Mouse (Mus musculus) heart, embryonic 14.5 days (tissue): ENCODE measurements around the gene Cdk4. TPM values are rescaled to one million over a fixed set of nuclear protein-coding genes. Genes with fewer than 3 reads are reported as not detected.

ENCODE experiments used
- ATAC-seq: fragments of 200-750 bp; cut with Nextera tagmentation; 2 replicates; pipeline ENCODE4 v1.8.0; 2017; ENCODE audit warnings: low read depth, moderate TSS enrichment; ENCODE audit not compliant: insufficient number of reproducible peaks, insufficient read depth, low FRiP score
- H3K27ac ChIP-seq, 2 experiments: fragments of 200-500 bp in 1 of 2; fragments of 300-500 bp in 1 of 2; sonication (generic) in 1 of 2; replicated peaks in 1 of 2; 2 replicates each; pipeline ENCODE4 v1.5.1; 2012 to 2014; ENCODE audit warnings: low read depth in 2 of 2, low read length in 2 of 2, control low read depth in 1 of 2, mild to moderate bottlenecking in 1 of 2, mixed read lengths in 1 of 2; ENCODE audit not compliant: control insufficient read depth in 1 of 2, insufficient read depth in 1 of 2
- H3K27me3 ChIP-seq: fragments of 300-500 bp; sonication (generic); 2 replicates; pipeline ENCODE4 v1.6.1; 2014; ENCODE audit warnings: mild to moderate bottlenecking, low read length, control low read depth; ENCODE audit not compliant: control insufficient read depth, insufficient read depth
- H3K36me3 ChIP-seq: fragments of 300-500 bp; sonication (generic); 2 replicates; pipeline ENCODE4 v1.6.1; 2014; ENCODE audit warnings: mild to moderate bottlenecking, control low read depth, low read length, mixed read lengths; ENCODE audit not compliant: control insufficient read depth, insufficient read depth
- H3K4me1 ChIP-seq, 2 experiments: fragments of 200-500 bp in 1 of 2; fragments of 300-500 bp in 1 of 2; sonication (generic) in 1 of 2; 2 replicates each; pipeline ENCODE4 v1.6.1; 2012 to 2014; ENCODE audit warnings: low read length in 2 of 2, control low read depth in 1 of 2, mixed read lengths in 1 of 2; ENCODE audit not compliant: control insufficient read depth in 2 of 2, insufficient read depth in 2 of 2
- H3K4me2 ChIP-seq: fragments of 300-500 bp; sonication (generic); 2 replicates; pipeline ENCODE4 v1.6.1; 2014; ENCODE audit warnings: mild to moderate bottlenecking, low read length
- H3K4me3 ChIP-seq, 2 experiments: fragments of 200-500 bp in 1 of 2; fragments of 300-500 bp in 1 of 2; sonication (generic) in 1 of 2; 2 replicates each; pipeline ENCODE4 v1.5.1; 2012 to 2014; ENCODE audit warnings: low read length in 2 of 2, mild to moderate bottlenecking in 2 of 2, control low read depth in 1 of 2, low read depth in 1 of 2, moderate library complexity in 1 of 2; ENCODE audit not compliant: control insufficient read depth in 1 of 2, insufficient read depth in 1 of 2
- H3K9ac ChIP-seq: fragments of 300-500 bp; sonication (generic); 2 replicates; pipeline ENCODE4 v1.6.1; 2014; ENCODE audit warnings: mild to moderate bottlenecking, low read length
- H3K9me3 ChIP-seq: fragments of 300-500 bp; sonication (generic); 2 replicates; pipeline ENCODE4 v1.6.1; 2016; ENCODE audit warnings: low read length, control low read depth; ENCODE audit not compliant: control insufficient read depth
- WGBS: fragments of 180-500 bp; shearing (Covaris S2); extraction: QIAGEN DNeasy Blood & Tissue Kit; methylation state at CpG from one replicate; pipeline ENCODE4 v1.1.7; 2014; 5-methylcytosine and 5-hydroxymethylcytosine counted together
- polyA plus RNA-seq: library from polyadenylated mRNA; unstranded; fragments of >200 nt; fragmentation: Nextera tagmentation; extraction: Ambion mirVana; gene quantifications from 2 replicates; pipeline ENCODE4 v1.2.1, GENCODE M21; 2014

Cdk4 gene
- polyA plus RNA-seq = 929 and 946 TPM in 2 replicates

- Histone ChIP-seq H3K27me3 (peaks cover 27% of the 10 kb centered on the region), H3K9me3 (no peaks in the 10 kb centered on the region), H3K9ac (peak within 1 kb of the TSS; percentile 97), H3K36me3 (peaks cover 39% of the 10 kb centered on the region), H3K4me1 (peaks cover 10 to 34% of the 10 kb centered on the region in 2 experiments), H3K4me2 (peak within 1 kb of the TSS; percentile 86), H3K27ac (peak within 1 kb of the TSS; percentile 73 to 90), H3K4me3 (peak within 1 kb of the TSS; percentile 56 to 87)
- under 1% methylated on average over 46 of the region's 46 CpGs for WGBS
- ATAC-seq = peak; percentile 92
Observed at GRCm38 (mm10) chr10:127063239-127063872, at the start of gene Cdk4. TSS of gene Cdk4 (plus strand) at chr10:127063534.

GRCm38 (mm10) chr10:127016488-127016887 lies 46.8 kb upstream of the Cdk4 start:
- no peak for ATAC-seq
- peaks cover 7% of the 10 kb centered on the region; the same call in 1 of the 2 replicates for H3K36me3 ChIP-seq
- 55% methylated on average over 5 of the region's 5 CpGs for whole genome bisulfite sequencing

DNA sequence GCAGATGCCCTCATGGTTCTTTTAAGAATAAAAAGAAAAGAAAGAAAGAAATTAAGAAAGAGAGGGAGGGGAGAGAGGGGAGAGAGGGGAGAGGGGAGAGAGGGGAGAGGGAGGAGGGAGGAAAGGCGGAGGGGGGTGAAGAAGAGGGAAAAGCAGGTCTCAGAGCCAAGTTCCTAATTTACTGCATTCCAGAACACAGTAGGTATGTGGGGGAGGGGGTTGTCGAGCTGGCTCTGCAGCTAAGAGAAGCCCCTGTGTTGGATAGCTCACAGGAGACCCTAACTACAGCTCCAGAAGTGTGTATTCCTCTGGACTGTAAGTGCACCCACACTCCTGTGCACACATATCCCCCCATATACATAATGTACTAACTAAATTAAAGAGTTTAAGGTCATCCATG lies 46.3 kb upstream of the Cdk4 start:
- Histone ChIP-seq H3K4me2 (no peak overlapping the region), H3K9me3 (no peaks in the 10 kb centered on the region), H3K9ac (no peak overlapping the region), H3K4me3 (no peak overlapping the region), H3K4me1 (no peaks in the 10 kb centered on the region), H3K36me3 (peaks cover 8% of the 10 kb centered on the region), H3K27me3 (no peaks in the 10 kb centered on the region), H3K27ac (no peak overlapping the region)
- no peak for ATAC-seq
- WGBS = 22% methylated on average over 2 of the region's 2 CpGs

More at GRCm38 (mm10) chr10:127016488-127016887, 46.8 kb upstream of the Cdk4 start:
- H3K9ac ChIP-seq = no peak overlapping the region
- H3K9me3 ChIP-seq = no peaks in the 10 kb centered on the region
- no peaks in the 10 kb centered on the region for H3K27me3 ChIP-seq
- no peak overlapping the region for H3K4me3 ChIP-seq
- no peak overlapping the region for H3K27ac ChIP-seq
- no peaks in the 10 kb centered on the region for H3K4me1 ChIP-seq
- H3K4me2 ChIP-seq = no peak overlapping the region

- no peak overlapping the region for H3K9ac ChIP-seq
- 72% methylated on average over 16 of the region's 16 CpGs for WGBS
- ATAC-seq = no peak
- H3K27ac ChIP-seq = no peak overlapping the region
- H3K27me3 ChIP-seq = no peaks in the 10 kb centered on the region
- no peak overlapping the region for H3K4me3 ChIP-seq
- no peaks in the 10 kb centered on the region for H3K4me1 ChIP-seq
- no peaks in the 10 kb centered on the region for H3K9me3 ChIP-seq
- peaks cover 21% of the 10 kb centered on the region for H3K36me3 ChIP-seq
- H3K4me2 ChIP-seq = no peak overlapping the region
Observed at GRCm38 (mm10) chr10:127018422-127018821, 44.9 kb upstream of the Cdk4 start.

DNA sequence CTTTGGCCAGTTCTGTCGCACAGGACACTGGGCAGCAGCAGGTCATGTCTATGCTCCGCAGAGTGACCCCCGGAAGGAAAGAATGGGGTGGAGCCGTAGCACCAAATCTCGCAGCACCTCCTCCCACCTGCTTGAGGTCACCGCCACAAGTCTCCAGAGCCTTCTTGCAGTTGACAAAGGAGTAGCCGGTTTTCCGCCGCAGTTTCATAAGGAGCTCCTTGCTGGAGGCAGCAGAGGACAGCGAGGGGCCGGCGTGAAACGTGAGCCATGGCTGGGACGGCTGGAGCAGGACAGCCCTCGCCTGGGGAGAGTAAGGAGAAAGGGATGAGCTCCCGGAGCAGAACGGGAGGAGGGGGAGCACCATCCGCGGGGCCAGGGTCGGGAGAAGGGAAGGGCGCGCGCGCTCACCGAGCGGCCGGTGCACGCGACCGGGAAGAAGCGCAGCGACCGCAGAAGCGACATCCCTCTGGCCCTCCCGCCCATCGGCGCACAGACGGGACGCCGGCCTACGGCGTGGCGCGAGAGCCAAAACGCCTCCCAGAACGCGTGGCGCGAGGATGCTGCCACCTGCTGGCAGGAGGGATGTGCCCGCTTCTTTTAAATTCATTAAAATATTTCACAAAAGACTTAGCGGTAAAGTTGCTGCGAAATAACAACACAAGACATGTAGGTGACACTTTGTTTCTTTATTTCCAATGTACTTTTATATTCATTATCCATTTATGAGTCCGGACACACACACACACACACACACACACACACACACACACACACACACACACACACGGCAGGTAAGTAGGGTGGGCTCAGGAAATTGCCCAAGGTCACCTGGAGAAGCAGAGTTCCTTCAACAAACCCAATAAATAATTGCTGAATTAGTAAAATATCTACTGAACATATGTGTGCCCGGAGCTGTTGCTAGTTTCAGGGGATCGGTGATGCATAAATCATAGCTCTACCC lies 32.7 kb upstream of the Cdk4 start, which contains the start of gene Tsfm:
TSS of gene Tsfm (minus strand) at position 505 of the 961 bp plus-strand sequence.
- Histone ChIP-seq H3K4me2 (peak within 1 kb of the TSS; percentile 81), H3K9ac (peak within 1 kb of the TSS; percentile 89), H3K36me3 (peaks cover 39% of the 10 kb centered on the region), H3K9me3 (no peaks in the 10 kb centered on the region), H3K4me3 (peak within 1 kb of the TSS; percentile 68 to 84), H3K4me1 (peaks cover 0 to 6% of the 10 kb centered on the region in 2 experiments; a peak in 2 of 4 replicates), H3K27me3 (no peaks in the 10 kb centered on the region), H3K27ac (peak within 1 kb of the TSS; percentile 17 to 66)
- peak; percentile 81 for ATAC-seq
- WGBS = 6% methylated on average over 54 of the region's 56 CpGs

- H3K27ac ChIP-seq = no peak overlapping the region
- H3K9me3 ChIP-seq = no peaks in the 10 kb centered on the region
- WGBS = 74% methylated on average over 8 of the region's 8 CpGs
- H3K4me3 ChIP-seq = no peak overlapping the region
- H3K9ac ChIP-seq = no peak overlapping the region
- H3K27me3 ChIP-seq = no peaks in the 10 kb centered on the region
- no peak for ATAC-seq
- peaks cover 0 to 6% of the 10 kb centered on the region in 2 experiments; a peak in 2 of 4 replicates for H3K4me1 ChIP-seq
- H3K4me2 ChIP-seq = no peak overlapping the region
- peaks cover 12% of the 10 kb centered on the region for H3K36me3 ChIP-seq
Observed at GRCm38 (mm10) chr10:127033301-127033741, 30.0 kb upstream of the Cdk4 start.

GRCm38 (mm10) chr10:127036273-127036672 lies 27.1 kb upstream of the Cdk4 start:
- peaks cover 8% of the 10 kb centered on the region for H3K27me3 ChIP-seq
- no peak overlapping the region for H3K9ac ChIP-seq
- no peaks in the 10 kb centered on the region for H3K36me3 ChIP-seq
- no peak for ATAC-seq
- H3K9me3 ChIP-seq = no peaks in the 10 kb centered on the region
- no peak overlapping the region for H3K4me3 ChIP-seq
- 80% methylated on average over 12 of the region's 12 CpGs for WGBS
- H3K4me1 ChIP-seq = no peaks in the 10 kb centered on the region
- H3K4me2 ChIP-seq = no peak overlapping the region
- H3K27ac ChIP-seq = no peak overlapping the region
